Mouse (Mus musculus) thymus, adult 18-20 months (tissue): ENCODE results near the gene Rapgef4.

Experiments
- DNase-seq, 2 experiments: peaks; one replicate each; pipeline ENCODE4 v3.0.0; 2022; ENCODE audit warnings: mixed read lengths in 2 of 2

Gene Rapgef4

DNA sequence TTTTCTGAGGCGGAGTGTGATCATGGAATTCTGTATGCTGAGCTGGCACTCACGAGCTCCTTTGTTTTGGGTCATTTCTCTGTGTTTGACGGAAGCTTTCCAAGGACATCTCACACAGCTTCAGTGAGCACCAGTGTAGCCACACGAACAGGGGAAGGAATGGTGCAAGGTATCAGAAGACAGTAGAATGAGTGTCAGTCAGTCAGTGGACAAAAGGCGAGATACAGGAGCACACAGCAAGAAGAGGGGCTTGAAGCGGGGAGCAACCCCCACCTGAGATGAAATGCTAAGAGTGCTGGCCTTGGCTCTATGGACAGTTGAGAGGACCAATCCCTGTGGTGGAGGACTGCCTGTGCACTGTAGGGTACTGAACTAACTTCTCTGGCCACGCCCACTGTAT, 259.7 kb downstream of the Rapgef4 start:
- DNase-seq: no peak

DNA sequence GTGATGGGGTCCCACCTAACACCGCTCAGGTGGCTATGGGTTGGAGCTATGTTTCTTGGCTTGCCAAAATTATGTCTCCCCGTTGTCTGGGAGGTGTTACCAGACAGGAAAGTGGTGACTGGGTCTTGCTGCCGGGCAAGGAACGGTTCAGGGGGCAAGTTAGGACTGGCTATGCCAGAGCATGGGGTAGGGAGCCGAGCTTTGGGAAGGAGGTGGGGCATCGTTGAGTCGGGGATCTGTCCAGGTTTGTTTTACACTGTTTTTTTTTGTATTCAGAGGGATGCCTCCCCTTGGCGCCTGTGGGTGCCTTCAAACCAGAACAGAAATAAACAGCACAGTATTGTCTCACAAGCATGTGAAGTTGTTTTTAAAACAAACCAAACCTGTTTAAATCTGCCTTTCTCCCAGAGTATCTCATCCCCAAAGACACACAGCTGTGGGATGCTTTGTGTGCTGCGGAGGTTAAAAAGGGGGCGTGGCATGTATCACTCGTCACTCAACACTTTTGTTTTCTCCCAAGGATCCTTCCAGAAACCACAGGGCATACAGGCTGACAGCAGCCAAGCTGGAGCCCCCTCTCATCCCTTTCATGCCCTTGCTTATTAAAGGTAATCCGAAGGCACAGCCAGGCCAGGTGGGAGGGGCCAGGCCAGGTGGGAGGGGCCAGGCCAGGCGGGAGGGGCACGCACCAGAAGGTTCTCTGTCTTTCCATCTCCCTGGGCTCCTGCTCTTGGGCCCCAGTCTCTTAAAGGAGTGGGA, 260.9 kb downstream of the Rapgef4 start:
- DNase-seq: no peak

DNA sequence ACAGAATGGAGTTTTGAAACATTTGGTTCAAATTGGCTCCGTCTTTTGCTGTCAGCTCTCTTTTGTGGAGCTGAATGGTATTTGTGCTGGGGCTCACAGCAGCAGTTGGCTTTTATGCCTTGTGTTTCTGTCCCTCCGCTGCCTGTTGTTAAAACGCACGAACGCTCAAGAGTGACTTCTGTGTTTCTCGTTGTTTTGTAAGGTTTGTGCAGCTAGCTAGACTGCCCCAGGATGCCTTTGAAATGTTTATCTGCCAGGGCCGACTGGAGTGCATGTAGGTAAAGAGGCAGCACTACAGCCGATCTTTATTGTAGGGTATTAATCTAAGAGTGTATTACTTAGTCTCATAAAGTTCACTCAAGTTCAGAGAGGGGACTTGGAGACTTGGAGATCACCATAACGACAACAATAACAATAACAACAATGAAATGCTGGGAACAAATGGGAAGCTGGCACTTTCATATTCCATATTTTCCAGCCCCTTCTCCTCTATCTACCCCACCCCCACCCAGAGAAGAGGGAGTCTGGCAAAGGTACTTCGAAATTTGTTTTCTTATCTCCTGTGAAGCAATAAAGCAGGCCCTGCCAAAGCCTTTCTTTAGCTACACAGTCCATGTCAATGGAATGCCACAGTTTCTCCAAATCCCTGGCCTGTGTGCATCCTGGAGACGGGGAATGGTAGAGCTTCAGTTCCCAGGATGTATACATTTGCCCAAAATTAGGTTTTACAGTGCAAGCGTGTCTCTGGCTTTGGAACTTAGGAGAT, 262.1 kb downstream of the Rapgef4 start:
- no peak for DNase-seq

DNA sequence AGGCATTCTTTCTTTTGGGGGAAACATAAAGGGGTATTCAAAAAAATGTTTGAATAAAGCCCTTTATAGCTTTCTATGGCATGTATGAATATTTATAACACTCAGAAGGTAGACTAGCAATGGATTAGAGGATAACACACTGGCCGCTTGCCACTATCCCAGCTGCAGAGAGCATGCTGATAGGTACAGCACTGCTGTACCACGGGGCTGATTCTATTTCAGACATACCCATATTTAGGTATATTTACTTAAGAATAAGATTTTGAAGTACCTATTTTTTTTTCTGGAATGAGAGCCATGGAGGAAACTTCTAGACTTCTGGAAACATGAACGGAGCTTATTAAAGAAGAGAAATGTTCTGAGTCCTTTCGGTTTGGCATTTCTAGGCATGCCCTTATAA, 264.6 kb downstream of the Rapgef4 start:
- no peak for DNase-seq

DNA sequence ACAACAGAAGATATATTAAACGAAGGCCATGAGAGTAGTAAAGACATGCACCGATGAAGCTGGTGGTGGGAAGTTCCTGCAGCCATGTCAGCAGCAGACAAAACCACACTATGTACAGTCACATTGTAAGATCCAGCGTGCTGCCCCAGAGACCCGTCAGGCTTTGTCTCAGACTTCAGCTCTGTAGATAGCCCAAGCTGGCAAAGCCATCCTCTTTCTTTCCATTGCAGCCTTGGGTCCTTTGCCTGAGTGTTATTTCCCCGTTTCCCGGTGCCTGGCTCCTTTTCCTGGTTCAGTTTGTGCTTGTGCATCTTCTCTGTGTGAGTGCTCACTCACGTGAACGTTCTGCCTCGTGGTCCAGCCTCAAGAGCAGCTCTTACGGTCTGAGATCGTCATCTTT, 265.3 kb downstream of the Rapgef4 start:
- no peak for DNase-seq

DNA sequence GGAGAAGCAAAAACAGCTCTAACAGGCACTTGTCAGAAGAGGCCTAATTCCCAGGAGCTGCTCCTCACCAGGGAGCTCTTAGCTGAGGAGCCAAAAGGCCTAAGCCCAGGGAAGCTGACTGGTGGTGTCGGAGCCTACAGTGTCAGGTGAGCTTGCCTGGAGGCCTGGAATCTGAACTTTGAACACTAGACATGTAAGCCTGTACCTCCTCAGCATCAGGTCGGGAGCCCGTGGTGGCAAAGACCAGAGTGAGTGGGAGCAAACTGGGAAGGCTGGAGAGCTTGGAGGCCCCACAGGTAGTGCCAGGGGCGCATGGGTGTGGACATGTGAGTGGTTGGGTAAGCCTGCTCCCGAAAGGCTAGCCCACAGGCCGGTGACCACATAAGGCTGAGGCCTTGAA, 266.8 kb downstream of the Rapgef4 start:
- DNase-seq: no peak

DNA sequence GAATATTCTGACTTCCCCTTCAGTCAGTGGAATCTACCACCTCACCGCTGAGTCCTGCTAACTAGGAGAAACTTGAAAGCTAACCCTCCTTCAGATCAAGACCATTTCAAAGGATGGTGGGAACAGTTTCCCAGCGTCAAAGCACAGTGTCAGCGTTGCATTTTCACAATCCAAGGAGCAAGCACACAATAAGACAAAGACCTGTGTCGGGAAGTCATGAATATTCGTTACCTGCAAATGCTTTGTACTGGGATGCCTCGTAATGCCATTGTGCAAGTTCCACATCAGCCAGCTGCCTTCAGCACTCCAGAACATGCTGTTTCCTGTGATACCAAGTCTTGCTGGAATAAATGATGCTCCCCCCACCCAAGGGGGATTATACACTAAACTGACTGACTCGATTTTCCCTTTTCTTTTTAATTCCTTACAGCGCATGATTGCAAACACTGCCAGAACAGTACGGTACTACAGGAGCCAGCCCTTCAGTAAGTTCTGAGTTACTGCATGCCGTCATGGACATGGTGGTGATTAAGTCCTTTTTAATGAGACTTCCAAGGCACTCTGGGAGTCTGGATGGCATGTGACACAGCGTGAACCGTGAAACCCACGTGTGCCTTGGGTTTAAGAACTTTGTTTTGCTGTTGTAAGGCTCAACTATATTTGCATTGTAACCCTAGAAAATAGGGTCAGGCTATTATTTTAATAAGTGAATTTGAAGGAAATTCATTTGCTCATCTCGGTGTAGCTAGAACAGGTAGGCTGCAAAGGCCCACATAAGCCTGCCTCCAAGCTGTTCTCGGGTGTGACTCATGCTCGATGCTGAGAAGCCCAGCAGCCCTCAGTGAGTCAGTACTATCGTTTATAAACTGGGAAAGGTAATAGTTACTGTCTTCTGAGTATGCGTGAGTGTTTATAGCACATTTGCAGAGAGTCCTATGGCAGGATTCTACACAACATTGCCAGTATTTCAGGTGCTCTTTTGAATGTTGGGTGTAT, 271.8 kb downstream of the Rapgef4 start:
- DNase-seq: no peak

DNA sequence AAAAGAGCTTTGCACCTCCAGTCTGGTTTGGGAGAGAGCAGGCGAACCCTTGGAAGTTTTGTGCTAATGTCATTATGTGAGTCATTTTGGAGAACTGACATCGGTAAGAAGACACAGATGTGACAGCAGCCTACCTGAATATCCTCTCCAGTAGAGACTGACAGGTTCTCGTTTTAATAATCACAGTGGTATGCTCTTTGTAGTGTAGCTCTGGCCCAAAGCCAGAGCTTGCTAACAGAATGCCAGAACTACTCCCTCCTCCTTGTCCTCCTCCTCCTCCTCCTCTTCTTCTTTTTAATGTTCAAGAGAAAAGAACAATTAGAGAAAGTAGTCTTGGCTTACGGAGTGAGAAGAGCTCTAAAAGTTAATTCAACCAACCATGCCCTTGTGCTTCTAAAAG, 272.8 kb downstream of the Rapgef4 start:
- no peak for DNase-seq

DNA sequence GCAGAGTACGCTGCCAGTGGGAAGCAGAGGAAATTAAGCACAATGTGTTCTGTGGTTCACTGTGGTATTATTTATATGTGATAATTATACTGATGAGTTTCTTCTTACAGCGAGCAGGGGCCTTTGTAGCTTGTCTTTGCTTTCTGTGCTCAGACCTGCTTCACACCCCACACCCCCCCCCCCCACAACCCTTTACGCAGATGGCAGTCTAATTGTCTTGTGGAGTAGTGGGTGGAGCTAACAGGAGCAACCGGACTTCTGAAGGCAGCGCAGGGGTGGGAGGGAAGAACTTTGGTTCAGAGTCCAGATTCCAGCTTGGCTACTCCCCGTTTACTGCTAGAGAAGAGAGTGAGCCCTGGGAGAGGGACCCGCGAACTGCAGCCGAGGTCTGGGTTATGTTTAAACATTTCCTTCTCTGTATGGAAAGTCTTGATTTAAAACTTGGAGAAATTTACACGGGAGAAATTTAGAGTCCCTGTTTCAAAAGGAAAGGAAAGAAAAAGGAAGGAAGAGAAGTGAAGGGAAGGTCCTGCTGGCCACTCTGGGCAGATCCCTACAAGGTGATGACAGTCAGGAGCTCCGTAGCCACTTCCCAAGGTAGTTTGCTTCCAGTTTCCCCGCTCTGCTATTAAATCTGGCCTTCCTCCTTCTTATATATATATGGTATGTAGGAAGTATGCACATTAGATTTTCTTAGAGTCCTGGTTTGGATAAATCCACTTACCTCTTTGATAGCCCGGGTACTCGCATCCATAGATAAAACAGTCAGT, 274.0 kb downstream of the Rapgef4 start:
- no peak for DNase-seq

DNA sequence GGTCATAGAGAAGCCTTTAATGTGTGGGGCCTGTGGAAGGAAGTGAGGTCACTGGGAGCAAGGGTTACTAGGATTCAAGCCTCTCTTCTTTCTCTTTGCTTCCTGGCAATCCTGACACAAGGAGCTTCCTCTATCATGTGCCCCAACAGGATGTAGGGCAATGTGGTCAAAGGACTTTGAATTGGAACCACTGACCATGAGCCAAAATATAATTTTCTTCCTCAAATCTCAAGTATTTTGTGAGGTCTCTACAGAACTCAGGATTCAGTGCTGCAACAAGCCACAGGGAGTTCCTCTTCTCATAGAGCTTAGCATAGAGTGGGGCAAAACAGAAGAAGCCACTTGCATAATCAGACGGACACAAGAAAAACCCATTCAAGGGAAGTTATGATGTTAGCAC, 279.7 kb downstream of the Rapgef4 start:
- no peak for DNase-seq

DNA sequence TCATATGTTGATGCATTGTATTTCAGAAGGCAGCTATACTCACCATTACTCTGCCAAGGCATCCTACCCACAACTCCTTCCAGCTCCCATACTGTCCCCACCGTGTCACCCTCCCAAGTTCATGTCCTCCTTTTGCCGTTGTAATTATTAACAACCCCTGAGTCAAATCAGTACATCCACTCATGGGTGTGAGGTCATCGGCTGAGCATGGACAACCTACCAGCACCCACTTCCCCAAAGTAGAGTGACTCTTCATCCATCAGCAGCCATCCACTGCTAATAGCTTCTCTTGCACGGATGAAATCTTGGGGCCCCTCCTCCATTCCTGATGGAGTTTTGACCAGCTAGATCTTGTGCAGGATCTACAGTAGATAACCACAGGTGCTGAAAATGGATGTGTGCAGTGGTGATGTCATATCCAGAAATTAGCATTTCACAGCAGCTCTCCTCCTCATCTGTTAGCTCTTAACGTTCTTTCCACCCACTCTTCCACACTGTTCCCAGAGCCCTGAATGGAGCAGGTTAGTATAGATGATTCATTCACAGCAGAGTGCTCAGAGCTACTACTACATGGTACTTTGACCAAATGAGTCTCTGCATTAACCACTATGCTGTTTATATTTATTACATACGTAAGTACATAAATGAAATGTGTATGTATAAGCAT, 281.9 kb downstream of the Rapgef4 start:
- DNase-seq: no peak

DNA sequence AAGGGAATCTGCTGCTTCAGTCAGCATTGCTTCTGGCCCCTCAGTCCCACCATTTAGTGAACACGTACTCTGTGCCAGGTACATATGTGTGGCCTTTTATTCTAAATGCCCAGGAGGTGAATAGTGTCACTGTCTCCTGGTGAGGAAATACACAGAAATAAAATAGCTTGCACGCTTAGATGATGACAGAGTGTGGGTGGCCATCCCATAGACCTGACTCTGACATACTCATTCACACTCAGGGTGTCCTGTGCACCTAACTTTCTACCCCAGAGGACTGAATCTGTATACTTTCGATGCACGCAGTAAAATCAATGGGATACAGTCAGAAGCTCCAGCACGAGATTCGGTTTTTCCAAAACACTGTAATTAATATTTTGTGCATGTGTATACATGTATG, 286.4 kb downstream of the Rapgef4 start:
- DNase-seq: no peak

DNA sequence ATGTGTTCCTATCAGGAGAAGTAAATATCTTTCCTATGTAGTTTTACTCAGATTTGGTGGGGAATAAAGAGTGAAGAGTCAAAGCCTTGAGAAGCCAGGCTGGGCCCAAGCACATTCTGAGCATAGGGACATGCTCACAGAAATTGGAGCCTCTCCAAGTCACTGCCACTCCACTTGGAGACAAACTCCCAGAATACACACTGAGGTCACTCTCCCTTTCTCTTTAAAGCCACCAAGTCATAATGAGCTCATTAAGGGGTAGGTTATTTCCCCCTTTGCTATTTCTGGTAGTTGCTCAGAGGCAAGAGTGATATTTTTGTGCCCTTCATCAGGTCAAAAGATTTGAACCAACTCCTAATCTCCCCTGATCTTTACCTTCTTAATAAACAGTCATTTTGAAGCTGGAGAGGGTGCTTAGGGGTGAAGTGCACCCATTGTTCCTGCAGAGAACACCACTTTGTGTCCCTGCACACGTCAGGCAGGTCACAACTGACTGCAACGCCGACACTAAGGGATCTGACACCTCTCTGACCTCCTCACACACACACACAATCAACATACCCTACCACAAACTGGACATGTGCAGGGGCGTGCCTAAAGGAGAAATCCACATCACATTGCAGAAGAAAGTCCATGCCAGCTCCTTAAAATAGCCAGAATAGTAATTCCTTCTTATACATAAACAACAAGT, 288.8 kb downstream of the Rapgef4 start:
- no peak for DNase-seq

DNA sequence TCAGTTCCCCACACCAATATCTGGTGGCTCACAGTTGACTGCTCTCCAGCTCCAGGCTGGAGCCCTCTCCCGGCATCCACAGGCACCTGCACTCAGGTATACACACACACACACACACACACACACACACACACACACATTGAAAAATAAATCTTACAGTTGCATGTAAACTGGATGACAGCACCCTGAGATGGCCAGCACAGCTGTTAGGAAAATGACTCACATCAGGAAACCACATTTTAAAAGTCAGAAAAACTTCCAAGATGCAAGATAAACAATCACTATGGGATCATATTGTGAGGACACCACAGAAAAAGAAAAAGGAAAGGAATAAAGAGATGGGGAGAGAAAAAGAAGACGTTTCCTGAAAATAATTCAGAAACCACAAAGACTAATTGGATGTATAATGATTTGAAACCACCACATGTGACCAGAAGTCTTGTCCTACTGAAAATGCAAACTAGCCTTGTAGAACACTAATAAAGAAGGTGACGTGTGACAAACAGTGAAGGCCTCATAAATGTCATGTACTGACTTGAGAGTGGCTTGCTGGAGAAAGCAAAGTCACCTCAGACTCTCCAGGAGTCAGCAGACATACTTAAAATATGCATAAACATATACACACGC, 297.3 kb downstream of the Rapgef4 start:
- DNase-seq: no peak

DNA sequence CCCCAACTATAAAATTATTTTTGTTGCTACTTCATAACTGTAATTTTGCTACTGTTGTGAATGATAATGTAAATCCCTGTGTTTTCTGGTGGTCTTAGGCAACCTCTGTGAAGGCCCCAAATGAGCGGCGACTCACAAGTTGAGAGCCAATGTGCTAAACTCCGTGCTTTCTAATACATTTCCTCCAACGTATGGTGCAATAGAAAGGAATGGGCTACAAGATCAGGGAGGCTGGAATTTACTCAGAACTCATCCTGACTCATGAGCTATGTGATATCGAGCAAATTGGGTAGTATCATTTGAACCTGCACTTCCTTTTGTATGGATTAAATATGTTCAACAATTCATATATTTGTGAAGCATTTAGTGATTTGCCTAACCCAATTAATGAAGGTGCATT, 299.5 kb downstream of the Rapgef4 start:
- DNase-seq: no peak

DNA sequence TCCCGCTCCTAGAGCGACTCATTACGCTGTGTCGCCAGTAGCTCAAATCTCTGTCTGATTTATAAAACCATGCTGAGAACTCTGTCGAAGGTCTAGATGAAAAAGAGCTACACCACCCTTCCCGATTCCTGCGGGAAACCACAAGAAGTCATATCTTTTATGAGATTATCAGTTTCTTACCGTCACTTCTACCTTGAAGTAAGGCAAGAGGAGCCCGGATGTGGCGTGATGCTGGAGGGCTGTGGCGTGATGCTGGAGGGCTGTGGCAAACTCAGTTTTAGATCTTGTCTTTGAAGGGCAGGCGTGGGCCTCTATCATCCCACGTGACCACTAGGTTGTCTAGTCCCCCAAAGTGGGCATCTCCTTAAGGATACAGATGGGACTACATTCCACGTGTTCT, 300.9 kb downstream of the Rapgef4 start:
- DNase-seq: peak; percentile 15 to 39

DNA sequence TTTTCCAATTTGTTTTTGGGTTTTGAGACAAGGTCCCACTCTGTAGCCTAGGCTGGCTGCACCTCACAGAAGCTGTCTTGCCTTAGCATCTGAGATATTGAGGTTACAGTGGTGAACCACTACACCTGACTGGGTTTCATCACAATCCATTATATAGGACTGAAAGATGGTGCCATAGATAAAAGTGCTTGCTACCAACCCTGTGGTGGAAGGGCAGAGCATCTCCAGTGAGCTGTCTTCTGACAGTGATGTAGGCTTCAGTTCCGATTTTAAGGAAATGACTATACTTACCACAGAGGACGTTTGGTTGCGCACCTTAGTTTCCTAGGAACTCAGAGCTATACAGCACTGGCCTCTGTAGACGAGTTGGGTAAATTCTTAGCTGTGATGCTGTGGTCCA, 301.7 kb downstream of the Rapgef4 start:
- DNase-seq: no peak

DNA sequence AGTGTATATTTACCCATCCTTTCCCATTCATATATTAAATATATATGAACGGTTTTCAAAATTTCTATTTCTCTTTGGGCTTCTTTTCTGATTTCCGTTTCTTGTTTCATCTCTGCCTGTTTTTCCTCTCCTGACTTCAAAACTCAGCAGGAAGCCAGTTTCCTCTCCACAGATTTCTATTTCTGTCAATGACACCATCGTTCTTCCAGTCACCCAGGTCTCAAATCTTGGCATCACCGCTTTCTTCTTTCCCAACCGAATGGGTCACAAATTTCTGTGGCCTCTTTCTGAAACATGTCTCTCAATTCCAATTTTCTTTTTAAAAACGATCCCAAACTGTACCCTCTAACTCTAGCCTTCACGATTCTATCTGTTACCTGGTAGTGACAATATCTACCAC, 303.6 kb downstream of the Rapgef4 start:
- DNase-seq: no peak

DNA sequence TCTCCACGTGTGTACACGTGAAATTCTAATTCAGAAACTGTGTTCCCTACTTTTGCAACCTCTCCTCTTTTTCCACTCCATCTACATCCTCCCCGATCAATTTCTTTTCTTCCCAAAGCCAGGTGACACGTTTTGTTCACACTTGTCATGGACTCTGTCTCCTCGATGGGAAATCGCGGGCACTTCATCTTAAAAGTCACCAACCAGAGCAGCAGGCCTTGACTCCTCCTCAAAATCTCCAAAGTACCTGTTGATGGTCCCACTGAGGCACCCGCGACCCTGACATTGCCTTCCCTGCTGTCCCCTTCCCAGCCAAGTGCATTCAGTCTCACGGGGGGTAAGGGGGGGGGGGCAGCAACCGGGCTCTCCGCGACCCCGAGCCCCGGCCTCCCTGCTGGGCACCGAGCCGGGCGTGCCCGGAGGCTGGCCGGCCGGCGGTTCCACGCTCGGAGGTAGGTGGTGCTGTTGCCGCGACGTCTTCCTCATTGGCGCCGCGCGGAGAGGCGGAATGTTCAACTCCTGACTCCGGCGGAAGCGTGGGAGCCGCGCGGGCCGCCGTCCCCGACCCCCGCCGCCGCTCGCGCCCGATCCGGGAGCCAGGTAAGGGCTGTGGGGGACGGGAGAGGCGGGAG, 304.3 kb downstream of the Rapgef4 start, which contains the start of gene Map3k20:
TSS of gene Map3k20 (plus strand) at position 382 of the 632 bp plus-strand sequence.
- DNase-seq: peak; percentile 29 to 31
